Mouse (Mus musculus) testis, adult 2 months (tissue): ENCODE results near the gene Krt80. TPM values are rescaled to one million over a fixed set of nuclear protein-coding genes. Genes with fewer than 3 reads are reported as not detected.

ENCODE experiments used
- H3K27ac ChIP-seq: fragments of 200-500 bp; 2 replicates; pipeline ENCODE4 v1.5.1; 2012; ENCODE audit warnings: low read depth, low read length; ENCODE audit not compliant: control insufficient read depth, insufficient read depth
- H3K27me3 ChIP-seq: fragments of 200-500 bp; 2 replicates; pipeline ENCODE4 v1.6.1; 2012; ENCODE audit warnings: mild to moderate bottlenecking, low read length, moderate library complexity; ENCODE audit not compliant: control insufficient read depth, insufficient read depth
- H3K36me3 ChIP-seq: fragments of 200-500 bp; 2 replicates; pipeline ENCODE4 v1.6.1; 2012; ENCODE audit warnings: mild to moderate bottlenecking, low read length; ENCODE audit not compliant: control insufficient read depth, insufficient read depth
- H3K4me1 ChIP-seq: fragments of 200-500 bp; 2 replicates; pipeline ENCODE4 v1.6.1; 2012; ENCODE audit warnings: low read length; ENCODE audit not compliant: control insufficient read depth, insufficient read depth
- H3K4me3 ChIP-seq: fragments of 200-500 bp; 2 replicates; pipeline ENCODE4 v1.5.1; 2012; ENCODE audit warnings: low read depth, mild to moderate bottlenecking, low read length, moderate library complexity, mixed read lengths; ENCODE audit not compliant: control insufficient read depth
- CTCF ChIP-seq: fragments of 200-500 bp; IDR thresholded peaks from 2 replicates; pipeline ENCODE4 v1.5.1; 2012; ENCODE audit warnings: low read depth, mild to moderate bottlenecking, inconsistent platforms, low read length, moderate library complexity; ENCODE audit not compliant: control insufficient read depth, insufficient read depth, insufficient replicate concordance
- POLR2A ChIP-seq: fragments of 200-500 bp; IDR thresholded peaks from 2 replicates; pipeline ENCODE4 v1.6.1; 2012; ENCODE audit warnings: low read depth, mild to moderate bottlenecking, inconsistent platforms, low read length, moderate library complexity; ENCODE audit not compliant: control insufficient read depth
- polyA plus RNA-seq: library from polyadenylated mRNA; depleted of rRNA; stranded (reverse); fragments of >200 nt; gene quantifications from 2 replicates; pipeline ENCODE4 v1.2.3, GENCODE M21; 2012

Krt80 gene
- polyA plus RNA-seq, 1 experiment, result 0.32 TPM

DNA sequence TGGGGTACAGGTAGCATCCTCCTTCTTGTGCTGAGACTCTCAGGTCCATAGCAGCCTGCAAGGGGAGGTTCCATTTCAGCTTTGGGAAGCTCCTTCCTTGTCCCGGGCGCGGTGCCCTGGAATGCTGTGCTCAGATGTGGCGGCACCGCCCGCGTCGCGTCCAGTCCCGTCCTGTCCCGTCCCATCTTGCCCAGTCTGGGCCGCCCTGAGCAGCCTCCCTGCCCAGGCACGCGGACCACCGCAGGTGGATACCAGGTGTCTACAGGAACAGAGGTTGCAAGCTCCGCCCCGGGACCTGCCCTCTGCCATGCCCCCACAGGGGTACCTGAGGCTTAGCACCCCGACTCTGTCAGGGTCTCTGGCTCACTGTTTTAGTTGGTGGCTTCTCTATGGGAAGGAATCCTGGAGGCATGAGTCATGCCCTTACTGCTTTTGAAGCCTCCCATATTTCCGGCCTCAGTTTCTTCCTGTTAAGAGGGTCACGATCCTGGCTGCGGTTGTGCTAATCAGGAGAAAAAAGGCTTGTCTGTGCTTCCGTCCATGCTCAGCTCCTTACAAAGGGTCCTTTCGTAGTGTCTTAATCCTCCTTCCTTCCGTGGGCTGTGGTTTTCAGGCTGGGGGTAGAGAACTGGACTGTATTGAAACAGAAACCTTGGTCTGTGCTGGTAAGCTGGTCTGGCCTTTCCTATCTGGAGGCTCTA is 33.3 kb downstream of the Krt80 start:
- no peak overlapping the region for H3K27ac ChIP-seq

DNA sequence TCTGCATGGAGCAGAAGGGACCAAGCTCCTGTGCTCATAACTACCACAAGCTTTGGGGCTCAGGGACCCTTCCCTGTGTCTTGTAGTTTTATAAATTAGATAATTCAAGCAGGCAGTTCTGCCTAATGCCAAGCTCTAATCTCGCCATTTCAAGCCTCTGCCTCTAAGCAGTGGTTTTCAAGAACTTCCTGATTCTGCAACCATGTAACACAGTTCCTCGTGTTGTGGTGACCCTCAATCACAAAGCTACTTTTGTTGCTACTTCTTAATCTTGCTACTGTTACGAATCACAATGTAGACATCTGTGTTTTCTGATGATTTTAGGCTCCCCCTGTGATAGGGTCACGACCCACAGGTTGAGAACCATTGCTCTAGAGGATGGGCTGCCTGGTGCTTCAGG is 36.3 kb downstream of the Krt80 start:
- no peak overlapping the region for H3K4me3 ChIP-seq
- peaks cover 2% of the 10 kb centered on the region; the same call in 1 of the 2 replicates for H3K4me1 ChIP-seq
- TF ChIP-seq POLR2A (no peak), CTCF (no peak)
- H3K27me3 ChIP-seq, result no peaks in the 10 kb centered on the region
- no peak overlapping the region for H3K27ac ChIP-seq
- H3K36me3 ChIP-seq, result no peaks in the 10 kb centered on the region

More for the DNA sequence above, 33.3 kb downstream of the Krt80 start:
- no peak for TF ChIP-seq CTCF
- Histone ChIP-seq H3K4me3 (no peak overlapping the region), H3K27me3 (no peaks in the 10 kb centered on the region), H3K4me1 (peaks cover 2% of the 10 kb centered on the region; the same call in 1 of the 2 replicates), H3K36me3 (no peaks in the 10 kb centered on the region)

DNA sequence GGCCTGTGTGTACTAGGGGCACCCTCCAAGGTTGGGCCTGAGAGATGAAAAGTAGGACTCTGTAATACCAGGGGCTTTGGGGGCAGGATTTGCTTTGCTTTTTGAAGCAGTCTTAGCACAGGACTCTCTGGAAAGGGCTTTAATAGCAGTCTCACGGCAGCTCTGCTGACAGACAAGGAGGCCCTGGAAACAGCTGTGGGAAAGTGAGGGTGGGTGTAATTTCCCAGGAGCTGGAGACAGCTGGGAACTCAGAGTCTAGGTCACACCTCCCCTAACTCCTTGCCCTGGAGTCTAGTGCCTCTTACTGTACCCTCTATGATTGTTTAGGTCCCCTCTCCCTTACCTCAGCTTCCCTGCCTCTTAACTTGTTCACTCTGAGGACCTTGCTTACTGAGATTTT is 36.8 kb downstream of the Krt80 start:
- no peaks in the 10 kb centered on the region for H3K36me3 ChIP-seq
- TF ChIP-seq POLR2A (no peak), CTCF (no peak)
- H3K4me1 ChIP-seq, result peaks cover 2% of the 10 kb centered on the region; the same call in 1 of the 2 replicates
- H3K27me3 ChIP-seq, result no peaks in the 10 kb centered on the region
- no peak overlapping the region for H3K4me3 ChIP-seq
- no peak overlapping the region for H3K27ac ChIP-seq

DNA sequence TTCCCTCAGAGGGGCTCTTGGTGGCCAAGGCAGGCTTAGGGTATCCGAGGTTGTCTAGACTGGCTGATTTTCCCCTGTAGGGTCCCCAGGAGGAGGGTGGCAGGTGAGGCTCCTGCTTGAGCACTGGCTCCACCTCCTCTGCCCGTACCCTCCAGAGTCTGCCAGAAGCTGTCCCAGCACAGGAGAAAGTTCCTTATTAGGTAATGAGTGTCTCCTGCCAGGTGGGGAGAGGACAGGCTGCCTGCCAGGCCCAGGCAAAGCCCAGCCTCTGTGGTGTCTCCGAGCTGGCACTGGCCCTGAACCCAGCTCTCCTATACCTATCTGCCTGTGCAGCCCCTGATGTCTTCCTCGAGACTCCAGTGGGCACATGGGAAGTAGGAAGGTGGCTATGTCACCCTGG is 37.6 kb downstream of the Krt80 start:
- no peaks in the 10 kb centered on the region for H3K27me3 ChIP-seq
- no peaks in the 10 kb centered on the region for H3K36me3 ChIP-seq
- H3K27ac ChIP-seq, result no peak overlapping the region
- H3K4me1 ChIP-seq, result peaks cover 6% of the 10 kb centered on the region
- no peak overlapping the region for H3K4me3 ChIP-seq
- TF ChIP-seq CTCF, result no peak
- no peak for TF ChIP-seq POLR2A

DNA sequence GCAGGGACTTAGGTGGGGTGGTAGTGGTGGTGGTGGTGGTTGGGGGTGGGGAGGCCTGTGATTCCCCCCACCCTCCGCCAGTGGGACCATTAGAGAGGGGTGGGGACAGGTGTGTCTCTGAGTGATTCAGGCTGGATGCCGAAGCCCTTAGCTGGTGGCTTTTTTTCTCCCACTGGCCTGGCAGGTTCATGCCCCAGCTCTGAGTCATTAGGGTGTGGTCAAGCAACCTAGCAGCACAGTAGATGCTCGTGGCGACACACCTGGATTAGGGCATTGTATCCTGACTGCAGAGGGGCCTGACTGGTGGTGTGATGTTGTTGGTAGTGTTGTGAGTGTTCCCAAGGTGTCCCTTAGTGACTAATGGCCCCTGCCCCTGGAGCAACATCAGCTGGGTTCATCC is 38.9 kb downstream of the Krt80 start:
- TF ChIP-seq CTCF, result no peak
- no peak for TF ChIP-seq POLR2A
- Histone ChIP-seq H3K36me3 (no peaks in the 10 kb centered on the region), H3K27ac (no peak overlapping the region), H3K27me3 (no peaks in the 10 kb centered on the region), H3K4me3 (no peak overlapping the region), H3K4me1 (peaks cover 11% of the 10 kb centered on the region)

DNA sequence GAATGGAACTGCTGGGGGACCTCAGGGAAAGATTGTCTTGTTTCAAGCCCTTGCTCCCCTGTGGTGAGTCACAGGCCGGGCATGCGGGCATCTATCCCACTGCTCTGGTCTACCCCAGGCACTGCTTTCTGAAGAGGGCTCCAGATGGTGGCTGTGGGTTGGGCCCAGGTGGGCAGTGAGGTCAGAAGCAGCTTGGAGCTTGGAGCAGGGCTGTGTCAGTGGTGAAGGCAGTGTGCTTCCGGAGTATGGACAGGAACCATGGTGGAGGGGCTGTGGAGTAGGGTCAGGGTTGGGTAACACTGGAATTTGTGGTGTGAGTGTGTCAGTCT is 40.4 kb downstream of the Krt80 start:
- Histone ChIP-seq H3K4me3 (no peak overlapping the region), H3K36me3 (no peaks in the 10 kb centered on the region), H3K27me3 (no peaks in the 10 kb centered on the region), H3K4me1 (peaks cover 11% of the 10 kb centered on the region), H3K27ac (no peak overlapping the region)
- no peak for TF ChIP-seq POLR2A
- TF ChIP-seq CTCF, result no peak

DNA sequence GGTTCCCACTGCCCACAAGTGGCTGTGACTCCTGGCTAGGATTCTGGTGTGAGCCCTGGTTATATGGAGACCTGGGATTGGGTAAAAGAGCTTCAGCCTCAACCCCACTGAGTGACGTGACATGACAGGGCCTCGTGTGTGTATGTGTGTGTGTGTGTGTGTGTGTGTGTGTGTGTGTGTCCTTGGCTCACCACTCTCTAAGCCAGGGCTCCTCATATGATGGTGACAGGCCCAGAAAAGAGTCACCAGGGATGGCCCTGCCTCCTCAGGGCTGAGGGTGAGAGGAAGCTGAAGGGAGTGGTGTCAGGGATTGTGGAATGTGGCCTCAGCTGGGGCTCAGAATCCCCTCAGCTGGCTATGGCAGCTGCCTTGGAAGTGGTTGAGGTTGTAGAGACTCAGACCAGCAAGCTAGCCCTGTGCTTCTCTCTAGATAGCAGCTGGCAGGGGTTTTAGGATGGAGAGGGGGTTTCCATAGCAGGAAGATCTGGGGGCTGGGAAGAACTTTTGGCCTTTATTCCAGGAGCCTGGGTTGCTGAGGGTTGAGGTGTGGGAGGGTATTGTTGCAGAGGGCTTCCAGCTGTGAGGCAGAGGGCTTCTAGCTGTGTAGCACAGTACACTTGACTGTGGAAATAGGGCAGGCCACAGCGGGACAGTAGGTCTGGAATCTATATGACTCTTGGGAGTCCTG is 40.9 kb downstream of the Krt80 start:
- no peak overlapping the region for H3K27ac ChIP-seq
- no peak for TF ChIP-seq CTCF
- H3K36me3 ChIP-seq, result no peaks in the 10 kb centered on the region
- peaks cover 11% of the 10 kb centered on the region for H3K4me1 ChIP-seq
- no peak overlapping the region for H3K4me3 ChIP-seq
- no peaks in the 10 kb centered on the region for H3K27me3 ChIP-seq
